Mouse (Mus musculus): ENCODE results near the gene Iqcf3. TPM values are rescaled to one million over a fixed set of nuclear protein-coding genes. Genes with fewer than 3 reads are reported as not detected.
"Not testable (repeated sequence)": the region's sequence is repeated elsewhere in the genome, so short reads cannot be mapped to it uniquely, and the experiment has no call there.

Iqcf3 gene
- polyA plus RNA-seq, 1 experiment from 2014 or later, result not detected

GRCm38 (mm10) chr9:106501846-106502245 is 59.6 kb downstream of the Iqcf3 start:
- no peaks in the 10 kb centered on the region for H3K36me3 ChIP-seq
- no peak for ATAC-seq (ENCODE audit: low FRiP score)
- H3K4me3 ChIP-seq, result no peak overlapping the region
- H3K4me1 ChIP-seq, result no peaks in the 10 kb centered on the region
- no peak overlapping the region for H3K4me2 ChIP-seq (replicated peaks)
- WGBS, result 87% methylated on average over 22 of the region's 22 CpGs
- H3K9me3 ChIP-seq (replicated peaks), result no peaks in the 10 kb centered on the region
- H3K27ac ChIP-seq, result no peak overlapping the region
- H3K9ac ChIP-seq, result no peak overlapping the region
- no peaks in the 10 kb centered on the region for H3K27me3 ChIP-seq

- Histone ChIP-seq H3K27me3 (no peaks in the 10 kb centered on the region), H3K9ac (no peak within 1 kb of the TSS), H3K4me1 (no peaks in the 10 kb centered on the region), H3K27ac (no peak within 1 kb of the TSS), H3K9me3 (replicated peaks) (no peaks in the 10 kb centered on the region), H3K36me3 (no peaks in the 10 kb centered on the region), H3K4me3 (no peak within 1 kb of the TSS), H3K4me2 (replicated peaks) (no peak within 1 kb of the TSS)
- 95% methylated on average over 6 of the region's 6 CpGs for WGBS
- no peak for ATAC-seq (ENCODE audit: low FRiP score)
Measured at GRCm38 (mm10) chr9:106499667-106500066, 61.8 kb downstream of the Iqcf3 start, which contains the start of gene Iqcf1. Gene Iqcf1 (plus strand): TSS chr9:106499967.

- H3K4me2 ChIP-seq (replicated peaks); H3K4me1 ChIP-seq; H3K9me3 ChIP-seq (replicated peaks); H3K27me3 ChIP-seq; H3K9ac ChIP-seq; ATAC-seq (ENCODE audit: low FRiP score); H3K27ac ChIP-seq; H3K4me3 ChIP-seq: not testable (repeated sequence)
- H3K36me3 ChIP-seq, result peaks cover 38% of the 10 kb centered on the region
- 87% methylated on average over 6 of the region's 6 CpGs for WGBS
Measured at GRCm38 (mm10) chr9:106487602-106488001, 73.8 kb downstream of the Iqcf3 start.

- WGBS, result 85% methylated on average over 10 of the region's 10 CpGs
- H3K4me2 ChIP-seq (replicated peaks), result no peak overlapping the region
- H3K27ac ChIP-seq, result no peak overlapping the region
- no peak overlapping the region for H3K9ac ChIP-seq
- no peaks in the 10 kb centered on the region for H3K9me3 ChIP-seq (replicated peaks)
- peaks cover 60% of the 10 kb centered on the region for H3K36me3 ChIP-seq
- H3K4me1 ChIP-seq, result no peaks in the 10 kb centered on the region
- ATAC-seq (ENCODE audit: low FRiP score), result no peak
- H3K27me3 ChIP-seq, result no peaks in the 10 kb centered on the region
- no peak overlapping the region for H3K4me3 ChIP-seq
Measured at GRCm38 (mm10) chr9:106485076-106485475, 76.4 kb downstream of the Iqcf3 start.

- Histone ChIP-seq H3K4me3 (no peak overlapping the region), H3K9me3 (replicated peaks) (no peaks in the 10 kb centered on the region), H3K27me3 (no peaks in the 10 kb centered on the region), H3K27ac (no peak overlapping the region), H3K4me1 (no peaks in the 10 kb centered on the region), H3K9ac (no peak overlapping the region), H3K36me3 (peaks cover 63% of the 10 kb centered on the region), H3K4me2 (replicated peaks) (no peak overlapping the region)
- no peak for ATAC-seq (ENCODE audit: low FRiP score)
- 95% methylated on average over 17 of the region's 17 CpGs for WGBS
Measured at GRCm38 (mm10) chr9:106483606-106484005, 77.8 kb downstream of the Iqcf3 start.

- Histone ChIP-seq H3K36me3 (peaks cover 63% of the 10 kb centered on the region), H3K27ac (no peak overlapping the region), H3K9ac (no peak overlapping the region), H3K4me2 (replicated peaks) (no peak overlapping the region), H3K4me3 (no peak overlapping the region), H3K27me3 (no peaks in the 10 kb centered on the region), H3K9me3 (replicated peaks) (no peaks in the 10 kb centered on the region), H3K4me1 (peaks cover 1% of the 10 kb centered on the region)
- 95% methylated on average over 10 of the region's 10 CpGs for WGBS
- ATAC-seq (ENCODE audit: low FRiP score), result no peak
Measured at GRCm38 (mm10) chr9:106483136-106483535, 78.3 kb downstream of the Iqcf3 start.

GRCm38 (mm10) chr9:106482578-106483115 is 78.8 kb downstream of the Iqcf3 start:
- 90% methylated on average over 17 of the region's 17 CpGs for WGBS

GRCm38 (mm10) chr9:106481676-106482075 is 79.8 kb downstream of the Iqcf3 start:
- 92% methylated on average over 13 of the region's 13 CpGs for WGBS
- Histone ChIP-seq H3K4me3 (no peak overlapping the region), H3K27me3 (no peaks in the 10 kb centered on the region), H3K9ac (no peak overlapping the region), H3K4me1 (peaks cover 8% of the 10 kb centered on the region), H3K9me3 (replicated peaks) (no peaks in the 10 kb centered on the region), H3K36me3 (peaks cover 63% of the 10 kb centered on the region), H3K4me2 (replicated peaks) (no peak overlapping the region), H3K27ac (no peak overlapping the region)
- no peak for ATAC-seq (ENCODE audit: low FRiP score)

More at GRCm38 (mm10) chr9:106482578-106483115, 78.8 kb downstream of the Iqcf3 start:
- Histone ChIP-seq H3K9ac (no peak overlapping the region), H3K4me1 (peaks cover 6% of the 10 kb centered on the region), H3K9me3 (replicated peaks) (no peaks in the 10 kb centered on the region), H3K27me3 (no peaks in the 10 kb centered on the region), H3K4me3 (no peak overlapping the region), H3K27ac (no peak overlapping the region), H3K36me3 (peaks cover 63% of the 10 kb centered on the region), H3K4me2 (replicated peaks) (no peak overlapping the region)
- no peak for ATAC-seq (ENCODE audit: low FRiP score)

- no peak overlapping the region for H3K4me3 ChIP-seq
- WGBS, result 96% methylated on average over 15 of the region's 15 CpGs
- no peaks in the 10 kb centered on the region for H3K27me3 ChIP-seq
- H3K27ac ChIP-seq, result no peak overlapping the region
- H3K4me2 ChIP-seq (replicated peaks), result no peak overlapping the region
- peaks cover 12% of the 10 kb centered on the region for H3K4me1 ChIP-seq
- no peak for ATAC-seq (ENCODE audit: low FRiP score)
- no peaks in the 10 kb centered on the region for H3K9me3 ChIP-seq (replicated peaks)
- H3K36me3 ChIP-seq, result peaks cover 60% of the 10 kb centered on the region
- H3K9ac ChIP-seq, result no peak overlapping the region
Measured at GRCm38 (mm10) chr9:106481075-106481474, 80.4 kb downstream of the Iqcf3 start.

- Histone ChIP-seq H3K27me3 (no peaks in the 10 kb centered on the region), H3K27ac (no peak overlapping the region), H3K9ac (no peak overlapping the region), H3K36me3 (peaks cover 55% of the 10 kb centered on the region), H3K4me3 (no peak overlapping the region), H3K4me1 (peaks cover 12% of the 10 kb centered on the region), H3K4me2 (replicated peaks) (no peak overlapping the region), H3K9me3 (replicated peaks) (no peaks in the 10 kb centered on the region)
- WGBS, result 94% methylated on average over 7 of the region's 7 CpGs
- no peak for ATAC-seq (ENCODE audit: low FRiP score)
Measured at GRCm38 (mm10) chr9:106480541-106480940, 80.9 kb downstream of the Iqcf3 start.

GRCm38 (mm10) chr9:106478101-106478500 is 83.3 kb downstream of the Iqcf3 start:
- Histone ChIP-seq H3K4me1 (peaks cover 25% of the 10 kb centered on the region), H3K9ac (peak overlapping the region; percentile 59), H3K27ac (no peak overlapping the region), H3K9me3 (replicated peaks) (no peaks in the 10 kb centered on the region), H3K4me2 (replicated peaks) (peak overlapping the region; percentile 81), H3K4me3 (peak overlapping the region; percentile 72), H3K36me3 (peaks cover 30% of the 10 kb centered on the region), H3K27me3 (no peaks in the 10 kb centered on the region)
- WGBS, result 83% methylated on average over 9 of the region's 9 CpGs
- no peak for ATAC-seq (ENCODE audit: low FRiP score)

GRCm38 (mm10) chr9:106477649-106478048 is 83.8 kb downstream of the Iqcf3 start:
- peak overlapping the region; percentile 59 for H3K9ac ChIP-seq
- peak overlapping the region; percentile 72 for H3K4me3 ChIP-seq
- 4% methylated on average over 16 of the region's 16 CpGs for WGBS
- no peaks in the 10 kb centered on the region for H3K27me3 ChIP-seq
- H3K4me2 ChIP-seq (replicated peaks), result peak overlapping the region; percentile 81
- peaks cover 26% of the 10 kb centered on the region for H3K36me3 ChIP-seq
- peaks cover 25% of the 10 kb centered on the region for H3K4me1 ChIP-seq
- no peaks in the 10 kb centered on the region for H3K9me3 ChIP-seq (replicated peaks)
- ATAC-seq (ENCODE audit: low FRiP score), result no peak
- H3K27ac ChIP-seq, result no peak overlapping the region

- Histone ChIP-seq H3K4me3 (peak within 1 kb of the TSS; percentile 72), H3K4me1 (peaks cover 26% of the 10 kb centered on the region), H3K9me3 (replicated peaks) (no peaks in the 10 kb centered on the region), H3K9ac (peak within 1 kb of the TSS; percentile 59), H3K4me2 (replicated peaks) (peak within 1 kb of the TSS; percentile 81), H3K27ac (0 out of 2 replicates have a peak within 1 kb of the TSS, but pooled peaks have one; percentile 30), H3K36me3 (peaks cover 21% of the 10 kb centered on the region), H3K27me3 (no peaks in the 10 kb centered on the region)
- ATAC-seq (ENCODE audit: low FRiP score), result peak; percentile 98
- WGBS, result 0% methylated on average over 41 of the region's 41 CpGs
Measured at GRCm38 (mm10) chr9:106476924-106477484, 84.4 kb downstream of the Iqcf3 start, which contains the start of gene Parp3. Gene Parp3 (minus strand): TSS chr9:106476949.

All from hindbrain, embryonic 12.5 days (tissue).